Mouse (Mus musculus) liver, postnatal 0 days (tissue): Measurements from ENCODE around the gene Kif2c.

Source experiments
- CTCF ChIP-seq: sonication (generic); IDR thresholded peaks from 2 replicates; pipeline ENCODE4 v1.5.1; 2016; ENCODE audit warnings: antibody characterized with exemption, low read depth
- EP300 ChIP-seq: IDR thresholded peaks from 2 replicates; pipeline ENCODE4 v1.6.1; 2016; ENCODE audit warnings: antibody characterized with exemption, low read depth, mild to moderate bottlenecking

DNA sequence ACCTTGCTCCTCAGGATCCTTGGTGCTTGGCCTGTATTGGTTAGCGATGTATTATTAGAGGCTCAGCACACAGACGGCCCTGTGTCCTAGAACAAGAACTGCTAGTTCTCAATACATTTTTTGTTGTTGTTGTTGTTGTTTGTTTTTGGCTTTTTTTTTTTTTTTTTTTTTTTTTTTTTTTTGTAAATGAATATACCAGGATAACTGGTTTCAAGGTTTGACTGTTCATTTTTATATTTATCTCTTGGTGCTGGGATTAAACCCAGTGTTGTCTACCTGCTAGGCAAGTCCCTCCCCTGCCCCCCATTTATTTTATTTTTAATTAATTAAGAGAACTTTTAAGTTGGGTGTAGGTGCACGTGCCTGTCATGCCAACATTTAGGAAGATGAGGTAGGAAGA is 6.5 kb upstream of the Kif2c start:
- no peak for TF ChIP-seq CTCF
- no peak for TF ChIP-seq EP300
